Mouse (Mus musculus) midbrain, embryonic 13.5 days (tissue): Measurements from ENCODE around the gene E430018J23Rik. TPM values are rescaled to one million over a fixed set of nuclear protein-coding genes. Genes with fewer than 3 reads are reported as not detected.
A peak's percentile ranks its signal among the peaks of the same experiment; 100 is the strongest.
"Not testable (repeated sequence)": the region's sequence is repeated elsewhere in the genome, so short reads cannot be mapped to it uniquely, and the experiment has no call there.

Experiments used
- ATAC-seq: fragments of 200-750 bp; cut with Nextera tagmentation; 2 replicates; pipeline ENCODE4 v1.8.0; 2017; ENCODE audit warnings: mild to moderate bottlenecking, moderate TSS enrichment, moderate library complexity
- H3K27ac ChIP-seq: fragments of 300-500 bp; sonication (generic); 2 replicates; pipeline ENCODE4 v1.5.1; 2015; ENCODE audit warnings: inconsistent platforms, mild to moderate bottlenecking, moderate library complexity
- H3K27me3 ChIP-seq: fragments of 300-500 bp; sonication (generic); 2 replicates; pipeline ENCODE4 v1.6.1; 2015; ENCODE audit warnings: mild to moderate bottlenecking, inconsistent platforms
- H3K36me3 ChIP-seq: fragments of 300-500 bp; sonication (generic); 2 replicates; pipeline ENCODE4 v1.6.1; 2015; ENCODE audit warnings: mild to moderate bottlenecking, inconsistent platforms
- H3K4me1 ChIP-seq: fragments of 300-500 bp; sonication (generic); replicated peaks from 2 replicates; pipeline ENCODE4 v1.6.1; 2015; ENCODE audit warnings: inconsistent platforms
- H3K4me2 ChIP-seq: fragments of 300-500 bp; sonication (generic); replicated peaks from 2 replicates; pipeline ENCODE4 v1.6.1; 2015; ENCODE audit warnings: moderate library complexity, mild to moderate bottlenecking, inconsistent platforms
- H3K4me3 ChIP-seq: fragments of 300-500 bp; sonication (generic); replicated peaks from 2 replicates; pipeline ENCODE4 v1.5.1; 2015; ENCODE audit warnings: mild to moderate bottlenecking, inconsistent platforms
- H3K9ac ChIP-seq: fragments of 300-500 bp; sonication (generic); replicated peaks from 2 replicates; pipeline ENCODE4 v1.6.1; 2015; ENCODE audit warnings: mild to moderate bottlenecking, inconsistent platforms
- H3K9me3 ChIP-seq: fragments of 300-500 bp; sonication (generic); 2 replicates; pipeline ENCODE4 v1.6.1; 2016; ENCODE audit warnings: mild to moderate bottlenecking, inconsistent platforms
- WGBS: fragments of 180-500 bp; shearing (Covaris S2); methylation state at CpG from one replicate; pipeline ENCODE4 v1.1.7; 2015; 5-methylcytosine and 5-hydroxymethylcytosine counted together
- polyA plus RNA-seq: library from polyadenylated mRNA; unstranded; fragments of >200 nt; fragmentation: Nextera tagmentation; extraction: Ambion mirVana; gene quantifications from 2 replicates; pipeline ENCODE4 v1.2.1, GENCODE M21; 2015

Gene E430018J23Rik
- polyA plus RNA-seq, 1 experiment from 2014 or later: 5.9 TPM

- Histone ChIP-seq H3K27ac (no peak overlapping the region), H3K4me1 (peaks cover 20% of the 10 kb centered on the region), H3K36me3 (peaks cover 22% of the 10 kb centered on the region), H3K4me3 (peak overlapping the region; percentile 88), H3K9ac (peak overlapping the region; percentile 96), H3K27me3 (no peaks in the 10 kb centered on the region), H3K9me3 (no peaks in the 10 kb centered on the region), H3K4me2 (peak overlapping the region; percentile 90)
- no peak for ATAC-seq
- 13% methylated on average over 8 of the region's 8 CpGs for WGBS
Observed at GRCm38 (mm10) chr7:127346676-127347075, 46.8 kb downstream of the E430018J23Rik start.

- peak; percentile 93 for ATAC-seq
- 0% methylated on average over 50 of the region's 76 CpGs for WGBS
Observed at GRCm38 (mm10) chr7:127345512-127346325, 47.7 kb downstream of the E430018J23Rik start, which contains the start of gene Zfp768. Gene Zfp768 (minus strand): TSS chr7:127345589.

GRCm38 (mm10) chr7:127345092-127345491 lies 48.3 kb downstream of the E430018J23Rik start:
- under 1% methylated on average over 42 of the region's 42 CpGs for WGBS
- H3K4me3 ChIP-seq: peak overlapping the region; percentile 88

More at GRCm38 (mm10) chr7:127345512-127346325, 47.7 kb downstream of the E430018J23Rik start, which contains the start of gene Zfp768:
- H3K27ac ChIP-seq: peak within 1 kb of the TSS; percentile 95
- H3K4me3 ChIP-seq: peak within 1 kb of the TSS; percentile 88
- peak within 1 kb of the TSS; percentile 90 for H3K4me2 ChIP-seq
- H3K36me3 ChIP-seq: peaks cover 29% of the 10 kb centered on the region
- peaks cover 20% of the 10 kb centered on the region for H3K4me1 ChIP-seq
- no peaks in the 10 kb centered on the region for H3K27me3 ChIP-seq
- no peaks in the 10 kb centered on the region for H3K9me3 ChIP-seq
- H3K9ac ChIP-seq: peak within 1 kb of the TSS; percentile 96

GRCm38 (mm10) chr7:127344371-127344770 lies 49.1 kb downstream of the E430018J23Rik start:
- no peak for ATAC-seq
- Histone ChIP-seq H3K27me3 (no peaks in the 10 kb centered on the region), H3K36me3 (peaks cover 29% of the 10 kb centered on the region), H3K4me2 (peak overlapping the region; percentile 90), H3K9me3 (no peaks in the 10 kb centered on the region), H3K4me3 (peak overlapping the region; percentile 88), H3K9ac (peak overlapping the region; percentile 96), H3K27ac (no peak overlapping the region), H3K4me1 (peaks cover 20% of the 10 kb centered on the region)
- WGBS: 92% methylated on average over 8 of the region's 8 CpGs

More at GRCm38 (mm10) chr7:127345092-127345491, 48.3 kb downstream of the E430018J23Rik start:
- Histone ChIP-seq H3K9me3 (no peaks in the 10 kb centered on the region), H3K9ac (peak overlapping the region; percentile 96), H3K4me1 (peaks cover 20% of the 10 kb centered on the region), H3K4me2 (peak overlapping the region; percentile 90), H3K27ac (peak overlapping the region; percentile 95), H3K36me3 (peaks cover 29% of the 10 kb centered on the region), H3K27me3 (no peaks in the 10 kb centered on the region)
- peak; percentile 62 for ATAC-seq

- Histone ChIP-seq H3K27ac (no peak overlapping the region), H3K4me3 (no peak overlapping the region; the same call in 1 of the 2 replicates), H3K36me3 (peaks cover 29% of the 10 kb centered on the region), H3K27me3 (no peaks in the 10 kb centered on the region), H3K9ac (peak overlapping the region; percentile 32; the same call in 1 of the 2 replicates), H3K9me3 (no peaks in the 10 kb centered on the region), H3K4me1 (peaks cover 20% of the 10 kb centered on the region), H3K4me2 (no peak overlapping the region)
- WGBS: 95% methylated on average over 38 of the region's 38 CpGs
- ATAC-seq: no peak
Observed at GRCm38 (mm10) chr7:127343351-127344019, 49.9 kb downstream of the E430018J23Rik start.

- peaks cover 29% of the 10 kb centered on the region for H3K36me3 ChIP-seq
- no peak overlapping the region for H3K9ac ChIP-seq
- H3K27me3 ChIP-seq: no peaks in the 10 kb centered on the region
- WGBS: 97% methylated on average over 7 of the region's 7 CpGs
- H3K4me1 ChIP-seq: peaks cover 20% of the 10 kb centered on the region
- ATAC-seq: no peak
- H3K4me2 ChIP-seq: no peak overlapping the region
- no peak overlapping the region for H3K4me3 ChIP-seq
- H3K9me3 ChIP-seq: no peaks in the 10 kb centered on the region
- H3K27ac ChIP-seq: no peak overlapping the region
Observed at GRCm38 (mm10) chr7:127342888-127343287, 50.5 kb downstream of the E430018J23Rik start.

- Histone ChIP-seq H3K27me3 (no peaks in the 10 kb centered on the region), H3K4me2 (no peak overlapping the region), H3K4me1 (peaks cover 20% of the 10 kb centered on the region), H3K9ac (no peak overlapping the region), H3K9me3 (no peaks in the 10 kb centered on the region), H3K36me3 (peaks cover 29% of the 10 kb centered on the region), H3K27ac (no peak overlapping the region), H3K4me3 (no peak overlapping the region)
- WGBS: 73% methylated on average over 4 of the region's 4 CpGs
- ATAC-seq: no peak
Observed at GRCm38 (mm10) chr7:127342332-127342731, 51.1 kb downstream of the E430018J23Rik start.

- peaks cover 18% of the 10 kb centered on the region for H3K4me1 ChIP-seq
- WGBS: 92% methylated on average over 6 of the region's 6 CpGs
- H3K36me3 ChIP-seq: peaks cover 29% of the 10 kb centered on the region
- H3K9ac ChIP-seq, ATAC-seq, H3K27ac ChIP-seq, H3K9me3 ChIP-seq, H3K27me3 ChIP-seq, H3K4me3 ChIP-seq, H3K4me2 ChIP-seq: not testable (repeated sequence)
Observed at GRCm38 (mm10) chr7:127341861-127342260, 51.6 kb downstream of the E430018J23Rik start.

- ATAC-seq: no peak
- H3K27me3 ChIP-seq: no peaks in the 10 kb centered on the region
- H3K9me3 ChIP-seq: no peaks in the 10 kb centered on the region
- H3K9ac ChIP-seq: no peak overlapping the region
- H3K4me2 ChIP-seq: no peak overlapping the region
- H3K36me3 ChIP-seq: peaks cover 29% of the 10 kb centered on the region
- WGBS: 95% methylated on average over 8 of the region's 8 CpGs
- peaks cover 13% of the 10 kb centered on the region for H3K4me1 ChIP-seq
- no peak overlapping the region for H3K4me3 ChIP-seq
- H3K27ac ChIP-seq: no peak overlapping the region
Observed at GRCm38 (mm10) chr7:127341356-127341755, 52.1 kb downstream of the E430018J23Rik start.

Other genes with a start within 250 kb of the E430018J23Rik start
- 90.8 and 96.1 TPM in 2 replicates for gene Cd2bp2, start 197.6 kb downstream of the E430018J23Rik start, polyA plus RNA-seq
- gene Tbc1d10b, start 185.2 kb downstream of the E430018J23Rik start, polyA plus RNA-seq: 30.0 and 30.7 TPM in 2 replicates
- gene Mylpf, start 184.7 kb downstream of the E430018J23Rik start, polyA plus RNA-seq: 8.5 and 9.0 TPM in 2 replicates
- 69.3 and 75.4 TPM in 2 replicates for gene Zfp553, start 160.6 kb downstream of the E430018J23Rik start, polyA plus RNA-seq
- 27.1 and 28.3 TPM in 2 replicates for gene Sept1, start 160.5 kb downstream of the E430018J23Rik start, polyA plus RNA-seq
- gene Zfp771, start 149.4 kb downstream of the E430018J23Rik start, polyA plus RNA-seq: 50.5 and 59.7 TPM in 2 replicates
- 142 and 143 TPM in 2 replicates for gene Dctpp1, start 132.9 kb downstream of the E430018J23Rik start, polyA plus RNA-seq
- gene Sephs2, start 119.6 kb downstream of the E430018J23Rik start, polyA plus RNA-seq: 52.4 and 54.0 TPM in 2 replicates
- 0.30 TPM in 2 replicates for gene Itgal, start 97.4 kb downstream of the E430018J23Rik start, polyA plus RNA-seq
- gene Zfp768, start 48.0 kb downstream of the E430018J23Rik start, polyA plus RNA-seq: 15.6 and 20.1 TPM in 2 replicates
- gene Zfp747, start 17.6 kb downstream of the E430018J23Rik start, polyA plus RNA-seq: 8.4 and 9.3 TPM in 2 replicates
- gene 9130019O22Rik, start 6.5 kb downstream of the E430018J23Rik start, polyA plus RNA-seq: 5.7 and 6.2 TPM in 2 replicates
- gene Zfp764, start 13.2 kb upstream of the E430018J23Rik start, polyA plus RNA-seq: 5.1 and 5.2 TPM in 2 replicates
- gene Zfp688, start 28.4 kb upstream of the E430018J23Rik start, polyA plus RNA-seq: 34.8 and 35.6 TPM in 2 replicates
- 16.1 and 16.3 TPM in 2 replicates for gene Zfp689, start 55.5 kb upstream of the E430018J23Rik start, polyA plus RNA-seq
- 47.5 and 52.3 TPM in 2 replicates for gene Prr14, start 66.0 kb upstream of the E430018J23Rik start, polyA plus RNA-seq
- 11.7 and 14.9 TPM in 2 replicates for gene Fbrs, start 85.6 kb upstream of the E430018J23Rik start, polyA plus RNA-seq
- gene Srcap, start 118.4 kb upstream of the E430018J23Rik start, polyA plus RNA-seq: 50.3 and 68.8 TPM in 2 replicates
- gene Gm42715, start 126.0 kb upstream of the E430018J23Rik start, polyA plus RNA-seq: 20.6 and 21.0 TPM in 2 replicates
- gene Tmem265, start 167.8 kb upstream of the E430018J23Rik start, polyA plus RNA-seq: 6.3 and 8.3 TPM in 2 replicates
- 59.4 and 63.2 TPM in 2 replicates for gene Phkg2, start 179.7 kb upstream of the E430018J23Rik start, polyA plus RNA-seq
- gene Ccdc189, start 195.0 kb upstream of the E430018J23Rik start, polyA plus RNA-seq: 13.0 and 14.5 TPM in 2 replicates
- gene Rnf40, start 195.1 kb upstream of the E430018J23Rik start, polyA plus RNA-seq: 53.3 and 54.4 TPM in 2 replicates
- 30.8 and 32.5 TPM in 2 replicates for gene Zfp629, start 222.2 kb upstream of the E430018J23Rik start, polyA plus RNA-seq